Mouse (Mus musculus) MEL (cell line): ENCODE results near the gene Uox. TPM values are rescaled to one million over a fixed set of nuclear protein-coding genes. Genes with fewer than 3 reads are reported as not detected.

Experiments used
- DNase-seq: peaks from one replicate; pipeline ENCODE4 v3.0.0; 2011; ENCODE audit warnings: low read depth, low spot score
- H3K27ac ChIP-seq: 2 replicates; pipeline ENCODE4 v1.5.1; 2012; ENCODE audit warnings: low read depth, mild to moderate bottlenecking, control low read depth, low read length, moderate library complexity; ENCODE audit not compliant: control insufficient read depth
- H3K27me3 ChIP-seq, 2 experiments: fragments of 150-350 bp in 1 of 2; sonication (generic) in 1 of 2; 2 replicates each; pipeline ENCODE4 v1.6.1; 2012; ENCODE audit warnings: low read length in 2 of 2, mild to moderate bottlenecking in 2 of 2, improper control_type of control experiment in 1 of 2, moderate library complexity in 1 of 2; ENCODE audit not compliant: insufficient read depth in 2 of 2, control insufficient read depth in 1 of 2
- H3K36me3 ChIP-seq, 2 experiments: 2 replicates each; pipeline ENCODE4 v1.6.1; 2012 to 2014; ENCODE audit warnings: low read length in 2 of 2, improper control_type of control experiment in 1 of 2, inconsistent platforms in 1 of 2, mild to moderate bottlenecking in 1 of 2; ENCODE audit not compliant: insufficient read depth in 2 of 2, control insufficient read depth in 1 of 2
- H3K4me1 ChIP-seq, 2 experiments: fragments of 150-350 bp in 1 of 2; sonication (generic) in 1 of 2; 2 replicates each; pipeline ENCODE4 v1.6.1; 2012; ENCODE audit warnings: low read length in 2 of 2, improper control_type of control experiment in 1 of 2, mild to moderate bottlenecking in 1 of 2; ENCODE audit not compliant: insufficient read depth in 2 of 2, control insufficient read depth in 1 of 2
- H3K4me3 ChIP-seq, 2 experiments: fragments of 150-350 bp in 1 of 2; sonication (generic) in 1 of 2; 2 replicates each; pipeline ENCODE4 v1.5.1; 2012; ENCODE audit warnings: low read depth in 2 of 2, low read length in 2 of 2, mild to moderate bottlenecking in 2 of 2, moderate library complexity in 2 of 2, control low read depth in 1 of 2, improper control_type of control experiment in 1 of 2; ENCODE audit not compliant: control insufficient read depth in 1 of 2, insufficient read depth in 1 of 2
- H3K79me2 ChIP-seq: 2 replicates; pipeline ENCODE4 v1.6.1; 2012; ENCODE audit warnings: mild to moderate bottlenecking, low read length, moderate library complexity; ENCODE audit not compliant: control insufficient read depth, poor library complexity, insufficient read depth
- H3K9ac ChIP-seq: 2 replicates; pipeline ENCODE4 v1.6.1; 2012; ENCODE audit warnings: low read depth, mild to moderate bottlenecking, control low read depth, low read length, moderate library complexity; ENCODE audit not compliant: control insufficient read depth, poor library complexity, severe bottlenecking
- H3K9me3 ChIP-seq: fragments of 150-350 bp; sonication (generic); replicated peaks from 2 replicates; pipeline ENCODE4 v1.6.1; 2012; ENCODE audit warnings: mild to moderate bottlenecking, low read length, improper control_type of control experiment, moderate library complexity; ENCODE audit not compliant: insufficient read depth
- BHLHE40 ChIP-seq: IDR thresholded peaks from 2 replicates; pipeline ENCODE4 v1.6.1; 2012; ENCODE audit warnings: low read depth, mild to moderate bottlenecking, inconsistent platforms, low read length, improper control_type of control experiment, borderline replicate concordance
- CHD2 ChIP-seq: IDR thresholded peaks from 2 replicates; pipeline ENCODE4 v1.6.1; 2011; ENCODE audit warnings: low read length, improper control_type of control experiment
- CTCF ChIP-seq, 3 experiments: IDR thresholded peaks in 2 of 3; conservative IDR thresholded peaks in 1 of 3; 2 replicates each; pipeline ENCODE4 v1.5.1; 2011 to 2012; ENCODE audit warnings: low read length in 3 of 3, low read depth in 2 of 3, mild to moderate bottlenecking in 2 of 3, improper control_type of control experiment in 1 of 3, inconsistent platforms in 1 of 3, mixed read lengths in 1 of 3, moderate library complexity in 1 of 3; ENCODE audit not compliant: control insufficient read depth in 1 of 3, insufficient read depth in 1 of 3, poor library complexity in 1 of 3, severe bottlenecking in 1 of 3
- E2F4 ChIP-seq: IDR thresholded peaks from 2 replicates; pipeline ENCODE4 v1.6.1; 2011; ENCODE audit warnings: low read depth, low read length, improper control_type of control experiment, borderline replicate concordance
- GATA1 ChIP-seq: IDR thresholded peaks from 2 replicates; pipeline ENCODE4 v1.6.1; 2011; ENCODE audit warnings: low read depth, low read length, improper control_type of control experiment
- KAT2A ChIP-seq: conservative IDR thresholded peaks from 2 replicates; pipeline ENCODE4 v1.6.1; 2012; ENCODE audit warnings: low read depth, low read length, improper control_type of control experiment, inconsistent platforms
- MAFK ChIP-seq: IDR thresholded peaks from 2 replicates; pipeline ENCODE4 v1.6.1; 2011; ENCODE audit warnings: low read depth, mild to moderate bottlenecking, low read length, improper control_type of control experiment, borderline replicate concordance
- MAZ ChIP-seq: IDR thresholded peaks from 2 replicates; pipeline ENCODE4 v1.6.1; 2012; ENCODE audit warnings: low read depth, mild to moderate bottlenecking, inconsistent platforms, low read length, improper control_type of control experiment
- MEF2A ChIP-seq: IDR thresholded peaks from 2 replicates; pipeline ENCODE4 v1.6.1; 2014; ENCODE audit warnings: low read depth, mild to moderate bottlenecking, inconsistent platforms, low read length, improper control_type of control experiment; ENCODE audit not compliant: poor library complexity, insufficient replicate concordance, severe bottlenecking; ENCODE audit errors: extremely low read depth
- MYB ChIP-seq: IDR thresholded peaks from 2 replicates; pipeline ENCODE4 v1.6.1; 2011; ENCODE audit warnings: mild to moderate bottlenecking, low read depth, low read length, improper control_type of control experiment
- POLR2A ChIP-seq, 2 experiments: IDR thresholded peaks; 2 replicates each; pipeline ENCODE4 v1.6.1; 2011 to 2012; ENCODE audit warnings: low read length in 2 of 2, mild to moderate bottlenecking in 2 of 2, control low read depth in 1 of 2, improper control_type of control experiment in 1 of 2, low read depth in 1 of 2, moderate library complexity in 1 of 2; ENCODE audit not compliant: control insufficient read depth in 1 of 2, insufficient read depth in 1 of 2, poor library complexity in 1 of 2
- POLR2AphosphoS2 ChIP-seq: IDR thresholded peaks from 2 replicates; pipeline ENCODE4 v1.6.1; 2011; ENCODE audit warnings: low read length, improper control_type of control experiment
- POLR2AphosphoS5 ChIP-seq: IDR thresholded peaks from 2 replicates; pipeline ENCODE4 v1.6.1; 2012; ENCODE audit warnings: low read depth, borderline replicate concordance, mild to moderate bottlenecking, inconsistent platforms, low read length, moderate library complexity, mixed read lengths
- RCOR1 ChIP-seq: IDR thresholded peaks from 2 replicates; pipeline ENCODE4 v1.6.1; 2012; ENCODE audit warnings: low read depth, mild to moderate bottlenecking, inconsistent platforms, low read length, improper control_type of control experiment
- USF1 ChIP-seq: IDR thresholded peaks from 2 replicates; pipeline ENCODE4 v1.6.1; 2014; ENCODE audit warnings: low read depth, mild to moderate bottlenecking, inconsistent platforms, low read length, improper control_type of control experiment, moderate library complexity
- ZKSCAN1 ChIP-seq: IDR thresholded peaks from 2 replicates; pipeline ENCODE4 v1.6.1; 2012; ENCODE audit warnings: low read depth, mild to moderate bottlenecking, inconsistent platforms, low read length, improper control_type of control experiment, moderate library complexity
- ZMIZ1 ChIP-seq: IDR thresholded peaks from 2 replicates; pipeline ENCODE4 v1.6.1; 2012; ENCODE audit warnings: low read depth, mild to moderate bottlenecking, inconsistent platforms, low read length, improper control_type of control experiment, moderate library complexity
- polyA plus RNA-seq, 2 experiments: library from polyadenylated mRNA; stranded (reverse) in 1 of 2; unstranded in 1 of 2; fragments of >175 nt in 1 of 2; fragments of >200 nt in 1 of 2; gene quantifications; 2 replicates each; pipeline versions ENCODE4 v1.2.1 to v1.2.4; 2012; ENCODE audit warnings: low replicate concordance in 2 of 2, low read depth in 1 of 2; ENCODE audit not compliant: insufficient read length in 2 of 2, insufficient read depth in 1 of 2, missing spikeins in 1 of 2
- total RNA-seq: library from RNA; depleted of rRNA; stranded (reverse); fragments of 300-350 nt; gene quantifications from 2 replicates; pipeline ENCODE4 v1.2.3, GENCODE M21; 2012

Gene Uox
- total and polyA plus RNA-seq, 3 experiments: not detected

DNA sequence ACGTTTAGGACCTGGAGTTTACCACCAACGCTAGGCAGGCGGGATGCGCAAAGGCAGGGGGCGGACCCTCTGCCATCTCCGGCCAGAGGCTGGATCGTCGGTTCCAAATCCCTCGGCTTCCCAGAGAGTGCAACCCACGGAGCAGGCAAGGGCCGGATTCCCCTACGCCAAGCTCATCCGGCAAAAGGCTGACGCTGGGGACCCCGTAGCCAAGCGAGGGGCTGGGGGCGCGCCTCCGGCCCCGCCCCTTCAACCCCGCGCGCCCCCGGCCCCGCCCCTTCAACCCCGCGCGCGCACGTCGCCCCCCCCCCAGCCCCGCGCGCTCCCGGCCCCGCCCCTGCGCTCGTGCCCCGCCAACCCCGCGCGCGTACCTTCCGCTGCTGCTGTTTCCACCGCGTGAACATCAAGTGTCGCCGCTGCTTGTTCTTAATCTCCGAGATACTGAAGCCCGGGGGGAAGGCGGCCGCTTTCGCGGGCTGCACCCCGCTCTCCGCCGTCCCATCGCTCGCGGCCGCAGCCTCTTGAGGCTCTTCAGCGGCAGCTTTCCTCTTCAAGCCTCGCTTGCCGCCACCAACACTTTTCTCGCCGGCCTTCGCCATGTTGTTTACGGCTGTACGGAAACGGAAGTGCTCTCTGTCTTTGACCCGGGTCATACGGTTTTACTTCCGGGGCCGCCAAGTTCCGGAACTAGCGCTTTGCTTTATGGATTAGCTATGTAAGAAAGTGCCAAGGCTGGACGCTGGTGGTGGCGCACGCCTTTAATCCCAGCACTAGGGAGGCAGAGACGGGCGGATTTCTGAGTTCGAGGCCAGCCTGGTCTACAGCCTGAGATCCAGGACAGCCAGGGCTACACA lies 49.2 kb upstream of the Uox start, which contains the start of gene Rpf1 (continued):
- peak; percentile 26; the same call in 1 of the 2 replicates for TF ChIP-seq MAZ
- no peak for TF ChIP-seq E2F4
- no peak for TF ChIP-seq BHLHE40

DNA sequence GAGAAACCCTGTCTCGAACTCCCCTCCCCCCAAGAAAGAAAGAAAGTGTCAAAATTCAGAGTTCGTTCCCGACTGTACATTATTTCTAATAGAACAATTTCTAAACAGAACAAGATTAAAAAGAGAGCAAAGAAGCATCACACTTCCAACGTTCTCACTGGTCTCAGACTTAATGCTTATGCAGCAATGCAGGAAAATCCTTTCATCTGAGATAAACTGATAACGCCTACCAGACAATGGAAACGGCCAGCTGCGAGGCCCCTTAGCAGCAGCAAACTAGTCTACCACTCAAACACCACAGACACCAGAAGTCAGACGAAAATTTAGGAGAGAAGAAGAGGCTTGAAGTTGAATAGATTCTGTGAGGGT lies 48.6 kb upstream of the Uox start:
- Histone ChIP-seq H3K36me3 (peaks cover 8 to 18% of the 10 kb centered on the region in 2 experiments), H3K27ac (peak overlapping the region; percentile 89), H3K4me3 (peak overlapping the region; percentile 62 to 97), H3K4me1 (peaks cover 2 to 3% of the 10 kb centered on the region in 2 experiments; a peak in 3 of 4 replicates), H3K9me3 (no peaks in the 10 kb centered on the region), H3K27me3 (peaks cover 2 to 3% of the 10 kb centered on the region in 2 experiments), H3K9ac (peak overlapping the region; percentile 77), H3K79me2 (peaks cover 13% of the 10 kb centered on the region)
- no peak for DNase-seq
- TF ChIP-seq MAZ: peak; percentile 38; the same call in 1 of the 2 replicates
- no peak for TF ChIP-seq MEF2A
- no peak for TF ChIP-seq POLR2A (IDR thresholded peaks at IDR 0.05; ENCODE audit: control insufficient read depth in 1 of 2, insufficient read depth in 1 of 2, low read depth in 1 of 2, low read length in 2 of 2, poor library complexity in 1 of 2)
- TF ChIP-seq BHLHE40: no peak
- peak; percentile 67; the same call in 1 of the 2 replicates for TF ChIP-seq MAFK
- no peak for TF ChIP-seq CHD2
- TF ChIP-seq E2F4: no peak
- no peak for TF ChIP-seq USF1
- no peak for TF ChIP-seq CTCF (IDR thresholded peaks at IDR 0.05 in 2 of 3, conservative IDR thresholded peaks at IDR 0.05 in 1 of 3; ENCODE audit: control insufficient read depth in 1 of 3, insufficient read depth in 1 of 3, low read depth in 2 of 3, low read length in 3 of 3, poor library complexity in 1 of 3, severe bottlenecking in 1 of 3)
- no peak for TF ChIP-seq MYB
- TF ChIP-seq GATA1: peak; percentile 51; the same call in 1 of the 2 replicates
- TF ChIP-seq RCOR1: no peak
- TF ChIP-seq ZMIZ1: peak; percentile 1
- TF ChIP-seq ZKSCAN1: no peak
- TF ChIP-seq POLR2AphosphoS2: peak; percentile 3; the same call in 1 of the 2 replicates
- no peak for TF ChIP-seq POLR2AphosphoS5
- TF ChIP-seq KAT2A: no peak
